In genomic region chr17:35821439-35822430, GRCm38 (mm10) we compare ENCODE assay signal across 7 mouse cellular contexts. TPM values are rescaled to one million over a fixed set of nuclear protein-coding genes. Genes with fewer than 3 reads are reported as not detected.
DNase-seq lines count a peak whose midpoint lies in the region; ATAC-seq and TF ChIP-seq lines count a peak whose summit lies in the region.

Gene Ier3 (plus strand): TSS chr17:35821684.

- H3K4me1 ChIP-seq in hindbrain, embryonic 14.5 days (replicated peaks; ENCODE audit: control insufficient read depth, insufficient read depth, low read length): peaks cover 30% of the 10 kb centered on the region
- H3K4me1 ChIP-seq in limb, embryonic 10.5 days: peaks cover 44% of the 10 kb centered on the region
- peaks cover 38% of the 10 kb centered on the region for H3K4me1 ChIP-seq in midbrain, embryonic 10.5 days

- H3K9me3 ChIP-seq in hindbrain, embryonic 14.5 days (ENCODE audit: control insufficient read depth, low read length): no peaks in the 10 kb centered on the region
- H3K9me3 ChIP-seq in limb, embryonic 10.5 days (replicated peaks): no peaks in the 10 kb centered on the region
- no peaks in the 10 kb centered on the region for H3K9me3 ChIP-seq in midbrain, embryonic 10.5 days (replicated peaks)

- H3K4me3 ChIP-seq in gastrocnemius, adult 2 months: peak within 1 kb of the TSS; percentile 73
- H3K4me3 ChIP-seq in hindbrain, embryonic 14.5 days (replicated peaks; ENCODE audit: low read length): peak within 1 kb of the TSS; percentile 55
- peak within 1 kb of the TSS; percentile 78 for H3K4me3 ChIP-seq in limb, embryonic 10.5 days
- H3K4me3 ChIP-seq in midbrain, embryonic 10.5 days: peak within 1 kb of the TSS; percentile 77

- no peak for ATAC-seq in hindbrain, embryonic 14.5 days (ENCODE audit: low FRiP score)

- peak within 1 kb of the TSS; percentile 95 for H3K27ac ChIP-seq in gastrocnemius, adult 2 months
- H3K27ac ChIP-seq in hindbrain, embryonic 14.5 days: peak within 1 kb of the TSS; percentile 67; the same call in 1 of the 2 replicates
- H3K27ac ChIP-seq in limb, embryonic 10.5 days: peak within 1 kb of the TSS; percentile 91
- peak within 1 kb of the TSS; percentile 91 for H3K27ac ChIP-seq in midbrain, embryonic 10.5 days (replicated peaks)

- H3K36me3 ChIP-seq in hindbrain, embryonic 14.5 days (replicated peaks; ENCODE audit: control insufficient read depth, insufficient read depth): peaks cover 13% of the 10 kb centered on the region
- peaks cover 22% of the 10 kb centered on the region for H3K36me3 ChIP-seq in limb, embryonic 10.5 days
- H3K36me3 ChIP-seq in midbrain, embryonic 10.5 days: peaks cover 20% of the 10 kb centered on the region

- under 1% methylated on average over 62 of the region's 62 CpGs for WGBS in hindbrain, embryonic 14.5 days
- WGBS in limb, embryonic 10.5 days: under 1% methylated on average over 62 of the region's 62 CpGs
- WGBS in midbrain, embryonic 10.5 days: under 1% methylated on average over 62 of the region's 62 CpGs

- peak; percentile 92 for DNase-seq in ZHBTc4 (ENCODE audit: low read depth, low spot score)
- DNase-seq in cerebellum, postnatal 14 days: peak; percentile 70 to 72
- DNase-seq in gastrocnemius, adult 2 months: peak; percentile 88
- DNase-seq in hindbrain, embryonic 14.5 days (ENCODE audit: low spot score): peak; percentile 64
- peak; percentile 82 for DNase-seq in limb, embryonic 10.5 days (ENCODE audit: low spot score)
- peak; percentile 74 for DNase-seq in midbrain, embryonic 10.5 days (ENCODE audit: low spot score)
- peak; percentile 43 to 51 for DNase-seq in right cerebral cortex, postnatal 36 days (ENCODE audit: low spot score in 2 of 2)

- TF ChIP-seq CTCF in gastrocnemius, adult 2 months (IDR thresholded peaks at IDR 0.05): no peak

- peak within 1 kb of the TSS; percentile 67 for H3K4me2 ChIP-seq in hindbrain, embryonic 14.5 days (replicated peaks)

- H3K9ac ChIP-seq in hindbrain, embryonic 14.5 days: peak within 1 kb of the TSS; percentile 75

- H3K27me3 ChIP-seq in hindbrain, embryonic 14.5 days (ENCODE audit: control insufficient read depth, insufficient read depth, low read length): peaks cover 15% of the 10 kb centered on the region
- H3K27me3 ChIP-seq in limb, embryonic 10.5 days (ENCODE audit: low read depth, poor library complexity, severe bottlenecking): peaks cover 21% of the 10 kb centered on the region
- H3K27me3 ChIP-seq in midbrain, embryonic 10.5 days (ENCODE audit: low read depth, poor library complexity, severe bottlenecking): peaks cover 42% of the 10 kb centered on the region

- intact Hi-C loops in gastrocnemius, adult 2 months (cut with DNase I): loop anchor here (2.0 to 10.0 kb wide), 2 partner anchors 83 to 163 kb away; partner anchors contain the start of gene Prr3

RNA-seq across cellular contexts. Expression of gene Ier3, which starts in this region (rescaled TPM):
- 1 to 10 TPM; 4.4 to 8.6 TPM for total RNA-seq in gastrocnemius, adult 2 months (2021)
- 6.6 and 7.5 TPM in 2 replicates for polyA plus RNA-seq in hindbrain, embryonic 14.5 days (2014; fragmentation: Nextera tagmentation; extraction: Ambion mirVana)
- polyA plus RNA-seq in limb, embryonic 10.5 days (2016; fragmentation: Nextera tagmentation; extraction: Ambion mirVana): 4.5 and 5.5 TPM in 2 replicates
- polyA plus RNA-seq in midbrain, embryonic 10.5 days (2016; fragmentation: Nextera tagmentation; extraction: Ambion mirVana): 3.0 and 3.7 TPM in 2 replicates
